Mouse (Mus musculus): ENCODE results near the gene Kmt2d. TPM values are rescaled to one million over a fixed set of nuclear protein-coding genes. Genes with fewer than 3 reads are reported as not detected.

Gene Kmt2d
- polyA plus RNA-seq, 1 experiment: 21.6 TPM

GRCm38 (mm10) chr15:98863451-98863958 lies 7.5 kb downstream of the Kmt2d start:
- WGBS: 92% methylated on average over 12 of the region's 12 CpGs
- DNase-seq (ENCODE audit: low read depth, low spot score): no peak

GRCm38 (mm10) chr15:98861701-98862410 lies 9.1 kb downstream of the Kmt2d start:
- WGBS: 84% methylated on average over 21 of the region's 21 CpGs
- DNase-seq (ENCODE audit: low read depth, low spot score): no peak

- WGBS: 93% methylated on average over 18 of the region's 18 CpGs
- DNase-seq (ENCODE audit: low read depth, low spot score): no peak
These were observed 10.1 kb downstream of the Kmt2d start for GRCm38 (mm10) chr15:98860921-98861320.

GRCm38 (mm10) chr15:98859319-98860043 lies 11.5 kb downstream of the Kmt2d start:
- 76% methylated on average over 9 of the region's 9 CpGs for WGBS
- DNase-seq (ENCODE audit: low read depth, low spot score): no peak

- no peak for DNase-seq (ENCODE audit: low read depth, low spot score)
- 86% methylated on average over 16 of the region's 16 CpGs for WGBS
These were observed 16.8 kb downstream of the Kmt2d start for GRCm38 (mm10) chr15:98854214-98854613.

- no peak for DNase-seq (ENCODE audit: low read depth, low spot score)
- 92% methylated on average over 28 of the region's 28 CpGs for WGBS
These were observed 17.7 kb downstream of the Kmt2d start for GRCm38 (mm10) chr15:98853161-98853937.

- 88% methylated on average over 9 of the region's 9 CpGs for WGBS
- DNase-seq (ENCODE audit: low read depth, low spot score): no peak
These were observed 18.3 kb downstream of the Kmt2d start for GRCm38 (mm10) chr15:98852733-98853132.

- WGBS: 97% methylated on average over 9 of the region's 9 CpGs
- no peak for DNase-seq (ENCODE audit: low read depth, low spot score)
These were observed 18.9 kb downstream of the Kmt2d start for GRCm38 (mm10) chr15:98852071-98852470.

- WGBS: 63% methylated on average over 21 of the region's 21 CpGs
These were observed 19.7 kb downstream of the Kmt2d start for GRCm38 (mm10) chr15:98851229-98851818.

GRCm38 (mm10) chr15:98850668-98851067 lies 20.3 kb downstream of the Kmt2d start:
- WGBS: 80% methylated on average over 14 of the region's 14 CpGs
- DNase-seq (ENCODE audit: low read depth, low spot score): no peak

More at GRCm38 (mm10) chr15:98851229-98851818, 19.7 kb downstream of the Kmt2d start:
- DNase-seq (ENCODE audit: low read depth, low spot score): no peak

GRCm38 (mm10) chr15:98849956-98850600 lies 20.9 kb downstream of the Kmt2d start:
- WGBS: 81% methylated on average over 16 of the region's 16 CpGs
- no peak for DNase-seq (ENCODE audit: low read depth, low spot score)

GRCm38 (mm10) chr15:98849165-98849564 lies 21.8 kb downstream of the Kmt2d start:
- 95% methylated on average over 11 of the region's 11 CpGs for WGBS
- DNase-seq (ENCODE audit: low read depth, low spot score): no peak

GRCm38 (mm10) chr15:98846140-98846539 lies 24.9 kb downstream of the Kmt2d start:
- no peak for DNase-seq (ENCODE audit: low read depth, low spot score)
- 80% methylated on average over 8 of the region's 8 CpGs for whole genome bisulfite sequencing

- DNase-seq (ENCODE audit: low read depth, low spot score): no peak
- 91% methylated on average over 2 of the region's 2 CpGs for WGBS
These were observed 25.9 kb downstream of the Kmt2d start for GRCm38 (mm10) chr15:98845149-98845548.

- 93% methylated on average over 11 of the region's 11 CpGs for WGBS
- no peak for DNase-seq (ENCODE audit: low read depth, low spot score)
These were observed 27.3 kb downstream of the Kmt2d start for GRCm38 (mm10) chr15:98843595-98844223.

- DNase-seq (ENCODE audit: low read depth, low spot score): no peak
- WGBS: 92% methylated on average over 30 of the region's 30 CpGs
These were observed 31.1 kb downstream of the Kmt2d start for GRCm38 (mm10) chr15:98839671-98840585.

- 96% methylated on average over 14 of the region's 14 CpGs for WGBS
- no peak for DNase-seq (ENCODE audit: low read depth, low spot score)
These were observed 31.8 kb downstream of the Kmt2d start for GRCm38 (mm10) chr15:98839161-98839560.

- WGBS: 74% methylated on average over 4 of the region's 4 CpGs
- no peak for DNase-seq (ENCODE audit: low read depth, low spot score)
These were observed 33.3 kb downstream of the Kmt2d start for GRCm38 (mm10) chr15:98837743-98838103.

Data from large intestine, adult 2 months (tissue).